Mouse (Mus musculus) G1E (cell line): ENCODE measurements at regions not wholly inside any gene's neighbourhood (a gene's known extent, or its start where the extent isn't known, plus 50 kb on each side); places are given as distances from the start of the nearest gene placed in this dataset.

Experiments
- ATAC-seq: 2 replicates; pipeline ENCODE4 v1.8.0; 2016; ENCODE audit warnings: mild to moderate bottlenecking; ENCODE audit not compliant: insufficient number of reproducible peaks, poor library complexity, low FRiP score, severe bottlenecking; ENCODE audit errors: extremely low read depth
- DNase-seq: peaks from one replicate; pipeline ENCODE4 v3.0.0; 2012; ENCODE audit warnings: low spot score
- H3K27me3 ChIP-seq: 2 replicates; pipeline ENCODE4 v1.6.1; 2012; ENCODE audit warnings: mild to moderate bottlenecking, low read length, inconsistent platforms; ENCODE audit not compliant: insufficient read depth
- H3K36me3 ChIP-seq: replicated peaks from 2 replicates; pipeline ENCODE3; 2012; ENCODE audit warnings: mild to moderate bottlenecking, inconsistent platforms
- H3K4me1 ChIP-seq: 2 replicates; pipeline ENCODE4 v1.6.1; 2012; ENCODE audit warnings: low read depth, low read length, inconsistent platforms, mixed read lengths; ENCODE audit not compliant: insufficient read depth
- H3K4me3 ChIP-seq: 2 replicates; pipeline ENCODE4 v1.5.1; 2012; ENCODE audit warnings: low read depth, mild to moderate bottlenecking, inconsistent platforms, low read length, moderate library complexity, mixed read lengths
- H3K9me3 ChIP-seq: replicated peaks from 2 replicates; pipeline ENCODE4 v1.6.1; 2012; ENCODE audit warnings: inconsistent platforms
- CTCF ChIP-seq: IDR thresholded peaks from 2 replicates; pipeline ENCODE4 v1.5.1; 2012; ENCODE audit warnings: low read depth, low read length, inconsistent platforms, mixed read lengths
- GATA1 ChIP-seq: IDR thresholded peaks from 2 replicates; pipeline ENCODE4 v1.6.1; 2012; ENCODE audit warnings: borderline replicate concordance, low read length, inconsistent platforms, mixed read lengths
- GATA2 ChIP-seq: IDR thresholded peaks from 2 replicates; pipeline ENCODE4 v1.6.1; 2012; ENCODE audit warnings: low read depth, low read length, inconsistent platforms, borderline replicate concordance
- POLR2AphosphoS5 ChIP-seq: IDR thresholded peaks from 2 replicates; pipeline ENCODE4 v1.6.1; 2012; ENCODE audit warnings: low read depth, low read length, inconsistent platforms; ENCODE audit not compliant: insufficient replicate concordance
- TAL1 ChIP-seq: conservative IDR thresholded peaks from 2 replicates; pipeline ENCODE4 v1.6.1; 2012; ENCODE audit warnings: low read depth, low read length, inconsistent platforms, mixed read lengths

DNA sequence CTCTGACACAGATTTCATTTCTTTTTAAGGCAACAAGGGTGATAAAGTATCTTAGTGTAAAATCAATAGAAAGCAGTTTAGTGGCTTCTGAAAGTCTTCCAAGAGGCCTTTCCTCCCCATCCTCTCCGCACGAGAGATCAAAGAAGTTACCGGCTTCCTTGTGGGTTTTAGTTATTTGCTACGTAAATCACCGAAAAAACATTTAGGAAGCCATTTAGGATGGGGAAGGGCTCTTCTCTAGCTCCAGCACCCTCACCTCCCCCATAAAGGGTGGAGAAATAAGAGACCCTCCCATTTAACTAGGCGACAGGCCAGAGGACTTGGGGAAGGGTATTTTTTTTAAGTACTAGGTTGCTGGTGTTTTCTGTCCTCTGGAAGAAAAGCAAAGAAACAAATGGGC, 287.9 kb upstream of the Kazn start:
- DNase-seq (no peak), ATAC-seq (no peak)
- H3K9me3 ChIP-seq: peaks cover 67% of the 10 kb centered on the region

GRCm38 (mm10) chr4:142517478-142518455, 278.6 kb upstream of the Kazn start:
- ATAC-seq (no peak), DNase-seq (no peak)
- no peaks in the 10 kb centered on the region for H3K4me1 ChIP-seq
- H3K36me3 ChIP-seq: no peaks in the 10 kb centered on the region
- peaks cover 83% of the 10 kb centered on the region for H3K9me3 ChIP-seq
- H3K27me3 ChIP-seq: no peaks in the 10 kb centered on the region
- TF ChIP-seq GATA2 (no peak), POLR2AphosphoS5 (no peak), GATA1 (no peak), TAL1 (no peak), CTCF (no peak)
- no peak overlapping the region for H3K4me3 ChIP-seq

More for the DNA sequence above, 287.9 kb upstream of the Kazn start:
- H3K36me3 ChIP-seq: no peaks in the 10 kb centered on the region
- H3K27me3 ChIP-seq: no peaks in the 10 kb centered on the region
- no peaks in the 10 kb centered on the region for H3K4me1 ChIP-seq
- no peak overlapping the region for H3K4me3 ChIP-seq
- no peak for TF ChIP-seq CTCF

GRCm38 (mm10) chr4:142514751-142515150, 275.6 kb upstream of the Kazn start:
- Histone ChIP-seq H3K27me3 (no peaks in the 10 kb centered on the region), H3K4me3 (no peak overlapping the region), H3K4me1 (no peaks in the 10 kb centered on the region), H3K9me3 (peaks cover 85% of the 10 kb centered on the region), H3K36me3 (no peaks in the 10 kb centered on the region)
- ATAC-seq (no peak), DNase-seq (no peak)
- no peak for TF ChIP-seq TAL1
- TF ChIP-seq POLR2AphosphoS5: no peak
- no peak for TF ChIP-seq GATA2
- TF ChIP-seq GATA1: no peak
- no peak for TF ChIP-seq CTCF

- no peaks in the 10 kb centered on the region for H3K36me3 ChIP-seq
- H3K4me1 ChIP-seq: no peaks in the 10 kb centered on the region
- H3K4me3 ChIP-seq: no peak overlapping the region
- no peak for ATAC-seq
- H3K9me3 ChIP-seq: peaks cover 86% of the 10 kb centered on the region
- H3K27me3 ChIP-seq: no peaks in the 10 kb centered on the region
- no peak for DNase-seq
- TF ChIP-seq TAL1: no peak
- TF ChIP-seq GATA1: no peak
- no peak for TF ChIP-seq CTCF
- TF ChIP-seq GATA2: no peak
- TF ChIP-seq POLR2AphosphoS5: no peak
These were observed 270.2 kb upstream of the Kazn start for GRCm38 (mm10) chr4:142509386-142509785.

DNA sequence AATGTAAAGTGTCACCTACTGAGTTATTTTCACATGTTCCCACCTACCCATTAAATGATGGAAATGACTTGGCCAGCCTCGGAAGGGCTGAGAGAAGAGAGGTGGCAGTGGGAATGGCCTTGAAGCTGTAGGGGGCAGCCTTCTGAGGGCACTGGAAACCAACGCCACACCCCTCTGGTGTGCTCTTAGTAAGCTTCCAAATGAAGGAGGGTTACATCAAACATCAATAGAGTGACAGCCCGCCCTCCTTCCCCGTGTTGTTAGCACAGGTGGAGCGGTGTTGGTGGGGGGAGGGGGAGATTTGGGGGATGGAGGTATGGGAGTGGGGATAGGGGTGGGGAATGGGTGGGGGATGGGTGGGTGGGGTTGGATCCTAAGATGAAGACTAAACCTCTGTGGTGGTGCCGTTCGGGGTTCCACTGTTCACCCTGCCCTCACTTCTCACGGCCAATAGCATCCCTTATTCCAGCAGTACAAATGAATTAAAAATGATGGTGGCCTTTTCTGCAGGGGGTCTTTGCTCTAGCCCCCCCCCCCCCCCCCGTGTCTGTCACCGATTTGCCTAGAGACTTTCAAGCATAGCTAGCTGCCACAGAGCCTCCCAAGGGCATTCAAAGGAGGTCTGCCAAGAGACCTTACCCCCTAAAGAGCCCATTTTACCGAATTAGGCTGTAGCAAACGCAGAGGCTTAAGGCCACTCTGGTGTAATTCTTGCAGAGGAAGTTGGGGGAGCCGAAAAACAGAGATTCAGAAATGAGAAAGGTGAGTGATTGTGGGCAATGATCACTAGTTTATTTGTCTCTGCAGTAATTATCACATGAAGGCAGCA, 267.4 kb upstream of the Kazn start:
- H3K4me3 ChIP-seq: no peak overlapping the region
- H3K4me1 ChIP-seq: no peaks in the 10 kb centered on the region
- ATAC-seq (no peak), DNase-seq (no peak)
- H3K36me3 ChIP-seq: no peaks in the 10 kb centered on the region
- no peak for TF ChIP-seq CTCF
- no peak for TF ChIP-seq GATA1
- peaks cover 80% of the 10 kb centered on the region for H3K9me3 ChIP-seq
- no peaks in the 10 kb centered on the region for H3K27me3 ChIP-seq

GRCm38 (mm10) chr4:142503761-142504160, 264.6 kb upstream of the Kazn start:
- Histone ChIP-seq H3K27me3 (no peaks in the 10 kb centered on the region), H3K36me3 (no peaks in the 10 kb centered on the region), H3K4me1 (no peaks in the 10 kb centered on the region), H3K9me3 (peaks cover 88% of the 10 kb centered on the region), H3K4me3 (no peak overlapping the region)
- no peak for DNase-seq
- TF ChIP-seq POLR2AphosphoS5: no peak
- TF ChIP-seq CTCF: no peak
- TF ChIP-seq GATA1: no peak
- no peak for TF ChIP-seq GATA2
- no peak for TF ChIP-seq TAL1
- no peak for ATAC-seq
